Mouse (Mus musculus) left cerebral cortex, postnatal 10 days (tissue): Measurements from ENCODE around the gene Pbrm1. TPM values are rescaled to one million over a fixed set of nuclear protein-coding genes. Genes with fewer than 3 reads are reported as not detected.

Experiments used
- DNase-seq, 2 experiments: peaks; one replicate each; pipeline ENCODE4 v3.0.0; 2021 to 2022; ENCODE audit warnings: low spot score in 2 of 2, mixed read lengths in 1 of 2; ENCODE audit errors: extremely low spot score in 1 of 2
- intact Hi-C: fragments of 180-260 bp; cut with DNase I; formaldehyde crosslinking; loops from one replicate; pipeline ENCODE4 v1.15.1; 2025
- total RNA-seq, 2 experiments: library from RNA; stranded (reverse); gene quantifications; 2 replicates each; pipeline ENCODE4 v1.2.3; 2021

Pbrm1 gene
- total RNA-seq, 2 experiments from 2014 or later = 66.7 to 72.3 TPM

DNA sequence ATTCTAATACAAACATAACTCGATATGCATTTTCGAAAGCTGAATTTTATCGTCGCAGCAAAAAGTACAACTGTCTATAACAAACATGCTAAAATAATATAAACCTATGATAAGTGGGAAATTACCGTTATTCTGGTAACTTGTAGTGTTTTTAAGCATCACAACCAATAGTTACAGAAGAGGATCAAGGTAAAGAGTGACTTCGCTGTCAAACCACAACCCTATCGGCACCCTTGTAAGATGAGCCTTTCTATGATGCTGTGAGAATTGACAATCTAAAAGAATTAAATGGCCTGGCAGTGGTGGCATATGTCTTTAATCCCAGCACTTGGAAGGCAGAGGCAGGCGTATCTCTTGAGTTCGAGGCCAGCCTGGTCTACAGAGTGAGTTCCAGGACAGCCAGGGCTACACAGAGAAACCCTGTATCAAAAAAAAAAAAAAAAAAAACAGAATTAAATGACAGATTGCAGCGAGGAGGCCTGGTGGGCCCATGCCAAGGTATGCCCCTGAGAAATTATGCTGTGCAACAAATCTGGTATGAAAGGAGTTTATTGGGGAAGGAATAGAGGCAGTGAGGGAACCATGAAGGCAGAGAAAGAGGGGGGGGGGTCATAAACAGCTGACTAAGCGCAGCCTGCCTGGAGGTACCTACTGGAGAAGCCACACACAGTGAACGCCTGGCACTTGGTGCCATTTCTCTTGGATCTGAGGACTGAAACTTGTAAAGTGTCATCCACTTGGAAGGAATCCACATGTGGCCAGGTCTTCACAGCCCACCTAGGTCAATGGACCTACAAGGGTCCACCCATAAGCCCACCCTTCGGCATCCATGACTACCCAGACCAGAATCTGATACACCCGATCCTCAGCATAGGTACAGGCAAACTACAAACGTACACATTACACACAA, 110.6 kb downstream of the Pbrm1 start:
- peak in 1 of 2 experiments; percentile 23 for DNase-seq
- intact Hi-C loops = loop anchor here (5.0 kb wide), 1 partner anchor 68 kb away; no protein-coding TSS in a partner anchor

DNA sequence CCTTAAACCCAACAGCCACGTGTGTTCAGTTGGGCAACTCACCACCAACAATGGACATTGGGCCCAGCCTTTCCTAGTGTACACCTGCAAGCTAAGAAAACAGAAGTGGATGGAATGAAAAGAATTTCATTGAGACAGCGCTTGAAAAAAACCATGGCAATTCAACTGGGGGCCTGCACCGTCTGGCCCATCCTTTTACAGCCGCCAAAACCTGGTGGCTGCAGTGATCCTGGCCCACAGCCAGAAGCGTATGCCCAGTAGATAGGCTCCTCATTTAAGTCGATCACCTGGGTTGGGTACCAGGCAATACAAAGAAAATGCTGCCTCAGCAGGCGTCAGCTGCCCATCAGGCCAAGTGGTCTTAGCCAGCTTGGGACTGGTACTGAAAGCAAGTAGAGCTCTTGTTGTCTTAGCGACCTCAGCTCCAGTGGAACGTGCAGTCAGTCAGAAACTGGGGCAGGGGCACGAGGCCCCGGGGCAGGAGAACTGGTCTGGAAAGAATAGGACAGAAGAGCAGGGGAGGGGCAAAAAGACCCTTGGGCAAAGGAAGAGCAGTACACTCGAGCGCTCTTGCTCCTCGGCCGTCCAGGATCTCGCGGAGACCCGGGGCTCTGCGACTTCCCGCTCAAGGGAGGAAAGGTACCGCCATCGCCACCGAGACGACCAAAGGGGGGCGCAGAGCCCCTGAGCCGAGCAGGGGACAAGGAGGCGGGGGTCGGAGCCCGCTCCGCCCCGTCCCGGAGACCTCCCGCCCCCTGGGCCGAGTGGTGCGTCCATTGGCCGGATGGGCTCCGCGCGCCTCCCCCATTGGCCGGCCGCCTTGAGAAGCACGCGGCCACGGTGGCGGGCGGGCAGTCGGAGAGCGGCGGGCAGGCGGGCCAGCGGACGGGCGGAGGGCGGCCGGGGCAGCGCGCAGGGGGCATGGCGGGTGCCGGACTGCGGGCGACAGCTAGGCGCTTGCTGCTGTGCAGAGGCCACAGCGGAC, 111.6 kb downstream of the Pbrm1 start, which contains the start of gene Nt5dc2:
TSS of gene Nt5dc2 (plus strand) at position 818 of the 985 bp plus-strand sequence.
- peak; percentile 62 to 94 for DNase-seq
- intact Hi-C loops = loop anchor here (5.0 kb wide), 1 partner anchor 67 kb away; no protein-coding TSS in a partner anchor

DNA sequence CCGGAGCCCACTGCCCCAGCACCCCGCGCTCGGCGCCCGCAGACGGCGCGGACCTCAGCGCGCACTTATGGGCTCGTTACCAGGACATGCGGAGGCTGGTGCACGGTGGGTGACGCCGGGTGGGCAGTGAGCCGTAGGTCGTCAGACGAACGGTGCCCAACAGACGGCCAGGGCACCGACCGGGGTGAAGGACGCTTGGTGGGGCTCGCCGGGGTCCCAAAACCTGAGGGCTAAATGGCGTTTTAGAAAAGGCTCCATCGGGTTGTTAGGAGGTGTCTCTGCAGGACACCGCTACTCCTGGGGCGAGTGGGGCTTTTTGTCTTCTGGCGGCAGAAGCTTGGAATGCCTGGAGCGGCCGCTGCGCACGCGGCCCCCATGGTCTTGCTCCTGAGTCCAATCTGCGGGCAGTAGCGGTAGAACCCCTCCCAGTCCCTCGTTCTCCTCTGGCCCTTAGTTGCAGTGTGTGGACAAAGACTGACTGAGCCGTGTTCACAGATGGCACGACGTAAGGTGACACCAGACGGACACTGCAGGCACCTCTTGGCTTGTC, 112.4 kb downstream of the Pbrm1 start:
- intact Hi-C loops = loop anchor here (5.0 kb wide), 1 partner anchor 66 kb away; no protein-coding TSS in a partner anchor
- DNase-seq = no peak

DNA sequence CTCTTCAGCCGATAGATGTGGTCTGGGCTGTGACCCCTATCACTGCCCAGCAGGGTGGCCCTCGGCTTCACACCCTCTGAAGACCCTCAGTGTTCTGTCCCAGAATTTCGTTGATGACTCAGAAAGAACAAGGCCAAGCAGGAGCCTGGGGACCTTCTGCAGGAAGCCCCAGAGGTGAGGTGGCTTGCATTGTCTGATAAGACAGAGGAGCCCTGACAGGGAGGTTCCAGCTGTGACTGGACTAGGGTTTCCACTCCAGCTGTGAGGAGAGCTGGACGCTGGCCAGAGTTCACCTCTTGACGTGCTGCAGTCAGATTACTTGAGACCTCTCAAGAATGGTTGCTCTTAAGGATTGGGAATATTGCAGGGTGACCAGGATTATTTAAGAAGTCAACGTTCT, 113.1 kb downstream of the Pbrm1 start:
- DNase-seq = peak in 1 of 2 experiments; percentile 70
- intact Hi-C loops = loop anchor here (5.0 kb wide), 1 partner anchor 65 kb away; no protein-coding TSS in a partner anchor

DNA sequence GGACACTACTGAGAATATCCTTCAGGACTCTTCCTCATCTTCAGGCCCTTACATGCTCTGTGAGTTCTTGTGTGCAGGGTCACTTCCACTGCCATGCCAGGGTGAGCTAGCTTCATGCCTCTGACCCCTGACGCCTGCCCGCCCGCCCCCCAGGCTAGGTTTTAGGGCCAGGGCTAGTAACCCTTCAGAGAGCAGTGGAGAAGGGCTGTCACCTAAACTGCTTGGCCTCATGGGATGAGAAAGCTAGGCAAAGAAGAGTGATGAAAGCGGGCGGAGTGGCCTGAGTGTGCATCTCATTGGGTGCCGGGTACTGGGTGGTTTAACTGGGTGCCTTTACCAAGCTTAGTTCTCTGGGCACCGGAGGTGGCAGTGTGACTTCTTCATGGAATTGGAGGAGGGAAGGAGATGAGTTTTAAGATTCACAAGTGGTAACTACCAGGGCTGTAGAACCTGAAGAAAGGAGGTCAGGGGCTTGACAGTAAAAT, 113.6 kb downstream of the Pbrm1 start:
- intact Hi-C loops = loop anchor here (5.0 kb wide), 1 partner anchor 65 kb away; no protein-coding TSS in a partner anchor
- DNase-seq = peak in 1 of 2 experiments; percentile 19

DNA sequence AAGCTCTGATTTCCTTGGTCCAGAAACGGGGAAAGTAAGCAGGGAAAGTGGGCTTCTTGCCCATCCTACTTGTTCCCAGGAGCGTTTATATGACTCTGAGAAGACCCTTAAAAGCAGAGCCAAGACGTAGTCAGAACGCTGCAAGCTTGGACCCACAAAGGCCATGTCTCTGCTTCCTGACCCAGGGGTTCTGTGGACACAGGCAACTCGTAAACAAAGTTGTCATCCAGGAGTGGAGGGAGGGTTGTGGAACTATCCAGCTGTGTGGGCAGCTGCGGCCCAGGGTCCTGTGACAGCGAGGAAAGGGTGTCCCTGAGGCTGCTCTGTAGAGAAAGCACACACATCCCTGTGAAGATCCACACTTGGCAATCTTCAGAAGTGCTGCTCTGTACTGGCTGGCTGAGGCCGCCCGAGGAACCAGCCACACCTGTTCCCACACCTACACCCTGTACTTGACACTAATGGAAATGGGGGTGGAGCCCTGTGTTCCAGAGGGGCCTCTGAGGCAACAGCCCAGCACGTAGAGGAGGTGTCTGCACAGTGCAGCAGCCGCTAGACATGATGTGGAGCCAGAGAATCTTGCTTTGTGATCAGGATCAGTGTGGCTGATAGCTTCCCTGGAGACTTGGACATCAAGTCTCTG, 114.2 kb downstream of the Pbrm1 start:
- DNase-seq = peak in 1 of 2 experiments; percentile 32
- intact Hi-C loops = loop anchor here (5.0 kb wide), 1 partner anchor 64 kb away; no protein-coding TSS in a partner anchor

- peak; percentile 31 to 43 for DNase-seq
- intact Hi-C loops = loop anchor here (5.0 kb wide), 1 partner anchor 63 kb away; no protein-coding TSS in a partner anchor
Observed at GRCm38 (mm10) chr14:31134015-31135000, 115.4 kb downstream of the Pbrm1 start.

- DNase-seq = peak in 1 of 2 experiments; percentile 39
- intact Hi-C loops = no loop called here
Observed at GRCm38 (mm10) chr14:31135495-31136410, 116.8 kb downstream of the Pbrm1 start.

DNA sequence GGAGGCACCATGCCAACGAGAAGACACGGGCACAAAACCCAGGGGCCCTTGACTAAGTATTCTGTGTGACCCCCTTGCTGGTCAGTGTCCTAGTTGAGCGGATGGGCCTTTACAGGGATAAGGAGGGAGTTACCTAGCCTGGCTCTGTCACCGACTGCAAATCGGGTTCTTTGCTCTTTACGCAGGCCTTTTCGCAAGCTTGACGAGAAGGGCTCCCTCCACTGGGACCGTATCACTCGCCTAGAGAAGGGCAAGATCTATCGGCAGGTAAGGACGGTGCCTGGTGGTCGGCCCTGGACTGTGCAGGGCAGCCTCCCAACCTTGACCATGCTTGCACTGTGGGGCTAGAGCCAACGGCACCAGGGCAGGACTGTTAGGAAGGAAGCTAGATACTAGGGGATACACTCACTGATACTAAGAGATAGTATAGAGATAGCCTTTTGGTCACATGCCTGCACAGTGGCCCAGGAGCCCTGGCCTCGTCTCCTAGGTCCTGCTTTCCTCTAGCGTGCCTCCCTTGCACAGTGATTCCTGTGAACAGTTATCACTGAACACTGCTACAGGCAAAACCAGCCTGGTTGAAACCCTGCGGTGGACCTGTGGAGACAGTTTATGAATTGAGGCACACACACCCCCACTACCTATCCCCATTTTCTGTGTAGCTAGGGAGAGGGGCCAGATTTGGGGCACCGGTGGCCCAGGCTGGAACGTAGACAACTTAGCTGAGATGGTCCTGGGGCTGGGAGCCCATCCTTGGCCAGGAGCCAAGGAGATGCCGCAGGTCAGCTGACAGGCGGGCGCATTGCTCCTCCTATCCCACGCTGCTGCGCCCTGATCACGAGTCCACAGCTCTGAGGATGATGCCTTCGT, 117.7 kb downstream of the Pbrm1 start:
- peak in 1 of 2 experiments; percentile 21 for DNase-seq
- intact Hi-C loops = no loop called here

GRCm38 (mm10) chr14:31137281-31137595, 118.3 kb downstream of the Pbrm1 start:
- intact Hi-C loops = no loop called here
- peak in 1 of 2 experiments; percentile 18 for DNase-seq

- DNase-seq = peak in 1 of 2 experiments; percentile 59
- intact Hi-C loops = no loop called here
Observed at GRCm38 (mm10) chr14:31137791-31138190, 118.9 kb downstream of the Pbrm1 start.

- intact Hi-C loops = no loop called here
- peak in 1 of 2 experiments; percentile 24 for DNase-seq
Observed at GRCm38 (mm10) chr14:31138219-31138896, 119.4 kb downstream of the Pbrm1 start.

DNA sequence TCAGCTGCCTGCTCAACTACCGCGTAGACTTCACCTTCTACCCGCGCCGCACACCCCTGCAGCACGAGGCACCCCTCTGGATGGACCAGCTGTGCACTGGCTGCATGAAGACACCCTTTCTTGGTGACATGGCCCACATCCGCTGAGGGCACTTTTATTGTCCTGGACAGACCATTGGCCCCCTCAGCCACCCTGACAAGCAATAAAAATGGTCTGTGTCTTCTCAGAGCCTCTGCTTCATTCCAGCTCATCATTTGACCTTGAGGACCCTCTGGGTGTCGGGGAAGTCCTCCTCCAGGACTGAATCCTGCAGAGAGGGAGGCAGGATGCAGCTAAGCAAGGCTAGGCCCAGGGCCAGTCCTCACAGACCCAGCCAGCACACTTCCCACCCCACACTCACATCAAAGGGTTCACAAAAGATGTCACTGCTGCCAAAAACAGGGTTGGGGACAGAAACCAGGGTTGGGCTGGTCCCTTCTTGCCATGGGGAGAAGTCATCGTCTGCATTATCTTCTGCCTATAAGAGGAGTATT, 120.0 kb downstream of the Pbrm1 start:
- intact Hi-C loops = no loop called here
- peak in 1 of 2 experiments; percentile 58 for DNase-seq

- intact Hi-C loops = no loop called here
- no peak for DNase-seq
Observed at GRCm38 (mm10) chr14:31139666-31140065, 120.7 kb downstream of the Pbrm1 start.
